Mouse (Mus musculus): ENCODE measurements around the gene Alg13. TPM values are rescaled to one million over a fixed set of nuclear protein-coding genes. Genes with fewer than 3 reads are reported as not detected.

Alg13 gene
- 8.8 TPM for polyA plus RNA-seq (2017; shearing (Covaris generic))

DNA sequence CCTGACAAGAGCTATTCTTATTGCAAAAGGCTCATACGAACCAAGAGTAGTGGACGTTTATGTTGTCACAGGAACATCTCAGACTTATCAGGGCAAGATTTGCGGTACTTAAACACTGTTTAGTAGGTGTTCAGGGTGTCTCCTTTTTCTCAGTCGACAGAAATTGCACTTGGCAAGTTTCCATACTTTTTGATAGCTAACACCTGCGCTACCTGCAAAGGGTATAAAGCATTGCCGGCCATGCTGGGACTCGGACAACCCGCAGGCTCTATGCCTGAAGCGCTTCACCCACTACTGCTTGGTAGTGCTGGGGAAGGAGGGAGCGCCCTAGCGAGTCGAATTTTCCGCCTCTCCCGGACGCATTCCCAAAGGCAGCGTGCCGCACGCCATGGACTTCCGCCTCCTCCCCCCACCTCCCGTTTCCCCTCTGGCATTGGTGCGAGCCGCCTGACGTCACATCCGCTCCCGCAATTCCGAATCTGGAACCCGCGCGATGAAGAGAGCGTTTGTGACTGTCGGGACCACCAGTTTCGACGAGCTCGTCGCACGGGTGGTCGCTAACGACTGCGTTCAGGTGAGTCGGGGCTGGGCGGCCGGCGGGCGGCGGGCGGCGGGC lies at the start of gene Alg13:
Gene Alg13 (plus strand): TSS at position 257 of the 616 bp plus-strand sequence.

Other genes starting within 250 kb of the Alg13 start
- gene A730046J19Rik, start 164.1 kb upstream of the Alg13 start, polyA plus RNA-seq (2017; shearing (Covaris generic)), result not detected
- not detected for gene Trpc5os, start 138.8 kb downstream of the Alg13 start, polyA plus RNA-seq (2017; shearing (Covaris generic))

Measured in inflammation-experienced regulatory T-cells, adult 16 weeks (primary cell).